Mouse (Mus musculus) CD4-positive, CD25-positive, alpha-beta regulatory T cell, adult 2 months (primary cell): ENCODE measurements around the gene Aff4.
A peak's percentile ranks its signal among the peaks of the same experiment; 100 is the strongest.

Experiments
- DNase-seq: peaks from one replicate; pipeline ENCODE4 v3.0.0-alpha.2; 2012; ENCODE audit warnings: low read depth, low spot score

Aff4 gene

GRCm38 (mm10) chr11:53460192-53460591, 109.6 kb downstream of the Aff4 start:
- no peak for DNase-seq

- no peak for DNase-seq
Measured at GRCm38 (mm10) chr11:53461727-53462126, 111.1 kb downstream of the Aff4 start.

- no peak for DNase-seq
Measured at GRCm38 (mm10) chr11:53463551-53464424, 113.2 kb downstream of the Aff4 start.

GRCm38 (mm10) chr11:53466231-53466971, 115.8 kb downstream of the Aff4 start:
- peak; percentile 67 for DNase-seq

- DNase-seq, result no peak
Measured at GRCm38 (mm10) chr11:53469294-53469967, 118.8 kb downstream of the Aff4 start.

GRCm38 (mm10) chr11:53469968-53470695, 119.5 kb downstream of the Aff4 start, which contains the start of gene Gm9837:
Gene Gm9837 (minus strand): TSS chr11:53470479.
- peak; percentile 92 for DNase-seq
